Mouse (Mus musculus) right cerebral cortex, postnatal 10 days (tissue): ENCODE measurements around the gene Rad23a.

Experiments
- DNase-seq, 2 experiments: peaks; one replicate each; pipeline ENCODE4 v3.0.0; 2021; ENCODE audit warnings: low spot score in 2 of 2

Gene Rad23a

DNA sequence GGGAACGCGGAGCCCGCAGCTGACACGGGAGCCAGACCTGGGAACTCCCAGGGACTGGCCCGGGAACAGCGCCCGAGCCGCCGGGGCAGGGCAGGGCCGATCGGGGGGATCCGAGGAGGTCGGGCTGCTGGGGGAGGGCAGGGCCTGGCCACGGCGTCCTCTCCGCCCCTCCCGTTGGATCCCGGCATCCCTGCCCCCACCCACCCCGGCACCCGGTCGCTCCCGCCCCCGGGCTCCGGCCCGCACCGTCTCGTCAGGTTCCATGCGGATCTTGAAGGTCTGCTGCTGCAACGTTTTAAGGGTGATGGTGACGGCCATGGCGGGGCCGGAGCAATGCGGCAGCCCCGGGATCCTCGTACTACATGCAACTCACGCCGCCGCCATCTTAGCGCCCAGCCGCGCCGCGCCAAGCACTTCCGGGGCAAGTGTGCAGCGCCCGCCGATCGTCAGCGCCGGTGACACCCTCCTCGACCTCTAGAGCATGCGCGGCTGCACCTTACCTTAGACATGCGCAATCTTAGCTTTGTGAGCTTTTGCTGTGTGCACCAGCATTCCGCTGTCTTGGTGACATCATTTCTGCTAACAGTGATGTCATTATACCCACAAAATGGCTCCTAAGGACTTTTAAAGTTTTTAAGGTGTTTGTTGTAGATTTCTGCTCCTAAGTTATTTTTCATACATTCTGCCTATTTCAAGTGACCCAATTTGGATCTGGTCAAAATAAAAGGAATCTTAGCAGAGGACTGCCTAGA lies at the start of gene Rad23a:
TSS of gene Rad23a (minus strand) at position 418 of the 752 bp plus-strand sequence.
- DNase-seq = peak; percentile 96 to 97

DNA sequence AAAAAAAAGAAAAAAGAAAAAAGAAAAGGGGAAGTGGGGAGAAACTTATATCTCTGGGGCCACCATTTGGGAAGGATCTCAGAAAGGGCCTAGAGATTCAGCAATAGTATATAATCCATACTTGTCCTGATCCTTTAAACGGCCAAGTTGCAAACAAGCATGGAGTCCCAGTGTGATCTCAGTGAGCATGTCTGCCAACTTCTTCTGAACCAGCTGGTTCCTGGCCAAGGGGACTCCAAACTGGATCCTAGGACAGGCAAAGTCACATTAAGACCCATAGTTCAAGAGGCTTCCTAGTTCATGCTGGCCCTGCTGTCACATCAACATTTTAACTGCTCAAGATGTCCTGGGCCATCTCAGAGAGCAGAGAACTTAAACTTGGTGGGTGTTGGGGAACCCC lies 48.7 kb upstream of the Rad23a start:
- DNase-seq = no peak

DNA sequence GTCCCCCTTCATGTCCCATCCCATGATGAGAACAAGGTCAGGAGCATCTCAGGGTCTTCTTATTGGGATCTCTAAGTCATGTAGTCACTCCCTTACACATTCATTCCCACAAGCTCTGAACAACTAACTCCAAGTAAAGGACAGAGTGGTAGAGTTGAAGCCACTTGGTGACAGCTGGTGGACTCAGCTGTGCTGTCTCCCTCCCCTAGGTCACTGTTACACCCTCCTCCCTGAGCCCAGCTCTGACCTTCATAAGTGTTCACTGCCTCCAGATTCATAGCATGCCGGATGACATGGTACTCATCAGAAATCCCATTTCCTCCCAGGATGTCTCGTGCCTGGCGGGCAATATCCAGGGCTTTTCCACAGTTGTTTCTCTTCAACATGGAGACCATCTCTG lies 47.8 kb upstream of the Rad23a start:
- DNase-seq = no peak

DNA sequence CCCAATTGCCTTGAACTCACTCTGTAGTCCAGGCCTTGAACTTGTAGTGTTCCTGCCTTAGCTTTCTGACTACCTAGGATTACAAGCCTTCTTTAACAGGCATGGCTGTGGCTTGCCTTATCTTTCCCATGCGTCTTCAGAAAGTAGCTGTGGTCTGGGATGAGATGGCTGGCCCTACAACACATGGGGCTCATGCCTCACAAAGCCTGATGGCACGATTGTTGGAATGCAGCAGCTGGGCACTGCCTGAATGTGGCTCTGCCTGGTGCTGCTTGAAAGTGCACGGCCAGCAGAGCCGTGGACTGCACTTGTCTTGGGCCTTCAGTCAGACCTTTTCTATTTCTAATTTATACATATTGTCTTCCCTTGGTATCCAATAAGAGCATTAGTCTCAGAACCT lies 44.3 kb upstream of the Rad23a start:
- DNase-seq = no peak

DNA sequence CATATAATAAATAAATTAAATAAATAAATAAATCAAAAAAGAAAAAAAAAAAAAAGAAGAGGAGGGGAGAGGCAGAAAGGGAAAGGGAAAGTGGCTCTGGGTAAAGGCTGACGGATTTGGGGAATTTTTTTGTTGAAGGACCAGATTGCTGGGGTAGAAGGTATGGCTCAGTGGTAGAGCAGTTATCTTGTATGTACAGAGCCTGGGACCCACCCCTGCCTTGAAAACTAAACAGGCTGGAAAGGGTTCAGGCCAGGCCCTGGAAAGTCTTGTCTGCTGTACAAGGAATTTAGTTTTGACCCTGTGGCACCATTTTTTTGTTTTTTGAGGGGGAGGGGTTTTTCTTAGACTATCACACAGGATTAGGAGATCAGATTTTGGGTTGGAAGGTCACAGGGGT lies 38.5 kb upstream of the Rad23a start:
- no peak for DNase-seq

DNA sequence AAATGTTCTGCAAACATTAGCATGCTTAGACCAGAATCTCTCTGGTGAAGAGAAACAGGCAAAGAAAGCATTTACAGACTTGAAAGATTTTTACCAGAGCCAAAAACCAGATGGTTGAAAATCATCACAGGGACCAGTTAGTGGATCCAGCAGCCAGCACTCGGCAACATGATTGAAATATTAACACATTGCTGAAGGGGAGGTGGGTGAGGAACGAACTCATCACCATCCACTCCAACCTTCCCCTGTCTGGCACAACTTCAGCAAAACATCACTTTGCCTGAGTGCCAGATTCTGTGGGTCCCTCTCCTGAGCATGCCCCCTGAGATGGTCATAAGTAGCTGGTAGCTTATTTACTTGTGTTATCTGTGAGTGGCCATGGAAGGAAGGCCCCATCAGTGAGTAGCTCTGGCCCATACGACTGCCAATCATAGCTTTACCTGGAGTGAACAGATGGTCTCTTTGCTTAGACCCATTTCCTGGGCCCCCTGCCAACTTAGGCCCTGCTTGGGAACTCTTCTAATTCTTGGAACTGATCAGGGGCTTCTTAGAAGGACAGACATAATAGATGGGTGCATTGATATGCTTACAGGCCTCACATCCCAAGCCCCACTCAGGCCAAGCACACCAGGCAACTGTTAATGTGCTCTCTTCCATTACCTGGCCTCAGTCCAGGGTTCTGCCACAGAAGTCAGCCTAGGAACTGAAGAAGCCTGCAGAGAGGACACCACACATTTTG lies 37.0 kb upstream of the Rad23a start:
- DNase-seq = no peak

DNA sequence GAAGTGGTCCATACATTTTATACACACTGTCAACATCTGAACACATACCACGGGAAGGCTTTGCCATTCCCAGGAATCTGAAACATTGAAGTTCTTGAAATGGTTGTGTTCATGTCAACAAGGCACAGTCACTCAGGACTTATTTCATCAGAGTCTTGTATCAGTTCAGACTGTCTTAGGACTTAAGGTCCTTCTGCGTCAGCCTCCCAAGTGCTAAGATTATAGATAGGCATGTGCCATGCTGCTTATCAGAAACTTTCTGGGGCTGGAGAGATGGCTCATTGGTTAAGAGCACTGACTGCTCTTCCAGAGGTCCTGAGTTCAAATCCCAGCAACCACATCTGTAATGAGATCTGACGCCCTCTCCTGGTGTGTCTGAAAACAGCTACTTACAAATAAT lies 33.9 kb upstream of the Rad23a start:
- no peak for DNase-seq

DNA sequence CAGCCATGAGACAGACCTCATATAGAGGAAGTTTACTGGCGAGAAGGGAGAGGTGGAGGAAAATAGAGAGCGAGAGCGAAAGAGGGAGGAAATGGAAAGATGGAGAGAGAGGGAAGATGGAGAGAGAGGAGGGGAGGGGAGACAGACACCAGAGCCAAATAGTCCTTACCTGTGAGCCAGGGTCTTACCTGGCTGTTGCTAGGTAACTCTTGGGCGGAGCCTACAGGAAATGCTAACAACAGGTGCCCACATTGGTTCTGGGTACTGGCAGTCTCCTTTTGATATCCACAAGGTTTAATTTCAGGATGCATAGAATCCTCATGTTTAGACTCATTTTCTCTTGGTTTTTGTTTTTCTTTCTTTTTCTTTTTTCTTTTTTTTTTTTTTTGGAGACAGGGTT lies 32.6 kb upstream of the Rad23a start:
- no peak for DNase-seq

DNA sequence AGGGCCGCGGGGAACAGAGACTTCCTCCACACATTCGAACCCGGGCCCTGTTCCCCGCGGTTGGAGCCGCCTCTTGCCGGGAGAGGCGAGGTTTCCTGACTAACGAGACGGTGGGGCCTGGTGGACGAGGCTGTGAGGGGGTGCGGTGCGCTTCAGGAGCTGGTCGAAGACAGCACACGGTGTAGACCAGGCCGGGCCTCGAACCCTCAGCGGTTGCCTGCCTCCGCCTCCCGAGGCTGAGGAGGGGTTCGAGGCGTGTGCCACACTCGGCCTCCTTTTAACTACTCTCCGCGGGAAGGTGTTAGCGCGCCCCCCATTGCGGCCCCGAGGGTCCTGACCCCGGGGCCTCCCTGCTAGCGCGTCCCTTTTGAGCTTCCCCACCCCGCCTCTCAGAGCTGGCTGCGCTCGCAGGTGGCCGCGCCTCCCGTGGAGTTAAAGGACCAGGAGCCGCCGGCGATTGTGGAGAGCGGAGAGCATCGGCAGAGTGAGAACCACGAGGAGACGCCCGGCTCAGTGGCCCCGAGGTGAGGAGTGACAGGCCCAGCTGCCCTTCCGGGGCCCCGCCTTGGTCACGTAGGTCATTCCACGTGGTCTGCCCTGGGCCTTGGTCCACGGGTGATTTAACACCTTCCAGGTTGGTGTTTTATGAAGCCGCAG lies 32.0 kb upstream of the Rad23a start:
- DNase-seq = peak in 1 of 2 experiments; percentile 44

DNA sequence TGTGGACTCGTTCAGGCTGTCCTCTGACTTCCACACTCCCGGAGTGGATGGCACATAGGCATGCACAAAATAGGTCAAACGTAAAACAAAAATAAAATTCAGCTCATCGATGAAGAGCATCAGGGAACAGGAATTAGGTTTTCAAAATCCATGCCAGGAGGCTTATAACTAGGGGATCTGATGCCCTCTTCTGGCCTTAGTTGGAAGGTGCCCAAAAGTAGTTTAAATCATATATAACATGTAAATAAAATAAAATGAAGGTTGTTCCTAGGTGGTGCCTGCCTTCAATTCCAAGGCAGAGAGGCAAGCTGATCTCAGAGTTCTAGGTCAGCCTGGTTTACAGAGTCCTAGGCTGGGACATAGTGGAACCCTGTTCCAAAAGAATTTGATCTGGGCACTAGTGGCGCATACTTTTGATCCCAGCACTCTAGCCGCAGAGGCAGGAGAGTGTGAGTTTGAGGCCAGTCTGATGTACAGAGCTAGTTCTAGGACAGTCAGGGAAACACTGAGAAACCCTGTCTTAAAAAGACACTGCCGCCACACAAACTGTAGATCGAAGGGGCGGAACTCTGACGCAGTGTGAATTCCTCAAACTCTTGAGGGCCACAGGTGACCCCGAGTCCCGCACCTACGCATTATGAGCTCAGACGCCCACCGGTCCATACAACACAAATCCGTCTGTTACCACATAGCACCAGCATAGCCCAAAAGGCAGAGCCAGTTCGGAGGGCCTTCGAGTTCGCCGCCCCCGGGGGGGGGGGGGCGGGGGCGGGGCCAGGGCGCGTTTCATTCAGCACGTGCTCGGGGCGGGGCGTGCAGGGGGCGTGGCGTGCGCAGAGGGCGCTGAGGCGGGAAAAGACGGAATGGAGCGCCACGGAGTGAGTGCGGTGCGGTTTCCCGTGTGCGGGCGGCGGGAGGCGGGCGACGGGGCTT lies 31.2 kb upstream of the Rad23a start, which contains the start of gene Syce2:
TSS of gene Syce2 (plus strand) at position 736 of the 933 bp plus-strand sequence.
- peak; percentile 76 to 84 for DNase-seq

DNA sequence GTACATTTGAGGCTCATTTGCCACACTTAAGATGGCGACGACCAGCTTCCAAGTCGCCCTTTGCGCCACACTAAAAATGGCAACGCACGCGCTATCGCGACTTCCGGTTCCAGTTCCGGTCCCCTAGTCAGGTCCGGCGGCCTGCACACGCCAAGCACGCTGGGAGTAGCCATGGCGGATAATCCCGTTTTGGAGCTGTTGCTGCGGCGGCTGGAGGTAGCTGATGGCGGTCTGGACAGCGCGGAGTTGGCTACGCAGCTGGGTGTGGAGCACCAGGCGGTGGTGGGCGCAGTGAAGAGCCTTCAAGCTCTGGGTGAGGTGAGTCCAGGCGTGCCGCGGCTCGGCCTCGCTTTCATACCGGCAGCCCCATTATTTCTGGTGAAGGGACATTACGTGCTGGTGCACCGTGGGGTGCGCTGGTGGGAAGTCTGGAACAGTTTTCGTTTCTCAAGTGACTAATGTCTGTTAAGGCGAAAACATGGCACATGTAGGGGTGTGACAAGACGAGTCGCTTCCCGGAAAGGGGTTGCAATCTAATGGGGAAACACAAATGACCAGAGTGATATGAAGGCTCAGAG lies 16.5 kb upstream of the Rad23a start, which contains the start of gene Farsa:
TSS of gene Farsa (plus strand) at position 126 of the 578 bp plus-strand sequence.
- peak; percentile 96 to 97 for DNase-seq

DNA sequence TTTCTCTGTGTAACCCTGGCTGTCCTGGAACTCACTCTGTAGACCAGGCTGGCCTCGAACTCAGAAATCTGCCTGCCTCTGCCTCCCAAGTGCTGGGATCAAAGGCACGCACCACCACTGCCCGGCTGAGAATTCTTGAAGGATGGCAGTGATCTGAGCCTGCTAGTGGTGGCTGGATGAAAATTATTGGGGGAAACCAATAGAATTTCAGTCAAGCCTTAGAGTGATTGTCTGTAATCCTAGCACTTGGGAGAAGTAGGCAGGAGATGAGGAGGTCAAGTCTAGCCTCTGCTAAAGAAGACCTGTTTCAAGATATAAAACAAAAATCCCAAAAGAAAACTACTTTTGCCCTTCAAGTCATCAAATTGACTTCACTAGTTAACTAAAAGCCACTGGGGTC lies 16.0 kb upstream of the Rad23a start:
- no peak for DNase-seq

DNA sequence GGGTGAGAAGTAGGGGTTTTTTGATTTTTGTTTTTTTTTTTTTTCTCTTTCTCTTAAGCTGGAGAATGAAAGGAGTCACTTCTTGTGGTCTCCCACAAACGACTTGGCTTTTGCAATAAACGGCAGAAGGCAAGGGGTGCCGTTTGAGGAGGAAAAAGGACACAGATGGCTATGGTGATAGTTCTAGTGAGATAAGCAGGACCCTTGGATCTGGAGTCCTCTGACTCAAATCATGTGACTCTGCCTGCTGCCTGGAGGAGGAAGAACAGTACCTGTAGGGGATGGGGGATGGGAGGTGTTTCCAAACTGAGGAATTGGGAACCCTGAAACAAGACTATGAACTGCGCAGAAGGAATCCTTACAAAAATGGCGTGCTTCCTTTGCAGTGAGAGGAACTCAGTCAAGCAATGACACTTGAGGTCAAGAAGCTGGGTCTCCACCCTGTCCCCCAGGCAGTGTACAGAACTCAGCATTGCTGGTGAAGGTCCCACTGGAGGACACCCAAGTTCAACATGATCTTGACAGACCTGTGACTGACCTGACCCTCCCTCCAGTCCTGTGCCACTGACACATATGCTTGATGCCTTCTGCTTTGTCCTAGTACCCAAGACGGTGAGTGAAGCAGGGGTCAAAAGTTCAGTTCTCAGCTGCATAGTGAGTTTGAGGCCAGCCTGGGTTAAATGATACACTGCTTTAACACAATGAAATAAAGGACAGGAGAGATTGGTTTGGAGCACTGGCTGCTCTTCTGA lies 7.4 kb upstream of the Rad23a start:
- no peak for DNase-seq

DNA sequence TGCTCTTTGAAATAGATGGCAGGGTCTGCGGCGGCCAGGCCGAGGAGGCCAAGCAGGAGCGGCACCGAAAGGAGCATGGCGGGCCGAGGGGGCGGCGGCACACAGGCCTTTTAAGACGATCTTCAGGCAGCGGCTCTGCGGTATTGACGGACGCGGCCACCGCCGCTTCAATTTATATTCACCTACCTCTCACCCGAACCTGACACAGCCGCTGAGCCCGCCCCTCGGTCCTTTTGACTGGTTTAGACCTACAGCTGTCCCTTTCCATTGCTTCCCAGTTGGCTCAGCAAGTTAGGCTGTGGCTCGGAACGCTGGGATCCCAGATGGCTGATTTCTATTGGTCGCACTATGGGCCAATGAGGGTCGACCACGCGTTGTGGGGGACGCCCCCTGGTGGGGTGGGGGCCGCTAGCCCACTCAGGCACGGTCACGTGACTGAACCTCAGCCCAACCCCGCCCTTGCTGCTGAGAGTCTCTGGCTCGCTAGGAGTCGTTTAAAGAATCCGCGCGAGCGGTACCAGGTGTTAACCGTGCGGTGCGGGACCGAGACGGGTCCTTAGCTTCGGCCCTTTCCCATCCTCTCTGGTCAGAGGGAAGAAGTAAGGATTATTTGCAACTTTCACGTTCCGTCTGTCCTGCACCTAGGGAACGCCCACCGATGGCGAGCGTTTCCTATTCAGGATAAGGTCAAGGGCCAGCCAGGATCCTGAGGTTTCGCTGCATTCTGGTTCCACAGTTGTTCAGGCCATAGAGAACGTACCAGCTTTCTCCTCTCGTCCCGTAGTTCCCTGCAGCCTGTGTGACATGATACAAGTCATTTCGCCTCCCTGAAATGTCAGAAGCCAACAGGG lies 6.5 kb upstream of the Rad23a start, which contains the start of gene Calr:
TSS of gene Calr (minus strand) at position 213 of the 851 bp plus-strand sequence.
- DNase-seq = peak; percentile 100

DNA sequence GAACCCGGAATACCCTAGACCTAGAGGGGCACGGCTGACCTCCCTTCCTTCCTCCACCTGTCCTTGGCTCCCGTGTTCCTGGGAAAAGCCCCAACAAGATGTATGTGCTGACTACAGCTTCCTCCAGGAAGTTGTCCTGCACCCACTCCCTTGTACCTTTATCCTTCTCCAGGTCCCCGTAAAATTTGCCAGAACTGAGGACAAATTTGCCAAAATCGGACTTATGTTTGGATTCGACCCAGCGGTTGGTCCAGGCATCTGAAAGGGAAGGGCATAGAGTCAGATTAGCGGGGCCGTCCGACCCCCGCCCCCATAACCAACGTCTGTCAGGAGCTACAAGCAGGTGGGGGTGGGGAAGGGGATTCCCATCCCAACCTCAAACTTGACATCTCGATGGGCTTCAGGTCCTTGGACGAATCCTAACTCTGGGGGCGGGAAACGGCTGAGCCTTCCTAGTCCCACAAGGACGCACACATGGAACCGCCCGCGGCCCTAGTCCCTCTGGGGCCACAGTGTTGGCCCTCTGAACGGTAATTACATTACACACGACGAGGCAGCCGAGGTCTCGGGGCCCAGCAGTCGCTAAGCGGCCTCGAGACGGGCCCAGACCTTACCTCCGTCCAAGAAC lies 5.7 kb upstream of the Rad23a start:
- peak in 1 of 2 experiments; percentile 49 for DNase-seq

DNA sequence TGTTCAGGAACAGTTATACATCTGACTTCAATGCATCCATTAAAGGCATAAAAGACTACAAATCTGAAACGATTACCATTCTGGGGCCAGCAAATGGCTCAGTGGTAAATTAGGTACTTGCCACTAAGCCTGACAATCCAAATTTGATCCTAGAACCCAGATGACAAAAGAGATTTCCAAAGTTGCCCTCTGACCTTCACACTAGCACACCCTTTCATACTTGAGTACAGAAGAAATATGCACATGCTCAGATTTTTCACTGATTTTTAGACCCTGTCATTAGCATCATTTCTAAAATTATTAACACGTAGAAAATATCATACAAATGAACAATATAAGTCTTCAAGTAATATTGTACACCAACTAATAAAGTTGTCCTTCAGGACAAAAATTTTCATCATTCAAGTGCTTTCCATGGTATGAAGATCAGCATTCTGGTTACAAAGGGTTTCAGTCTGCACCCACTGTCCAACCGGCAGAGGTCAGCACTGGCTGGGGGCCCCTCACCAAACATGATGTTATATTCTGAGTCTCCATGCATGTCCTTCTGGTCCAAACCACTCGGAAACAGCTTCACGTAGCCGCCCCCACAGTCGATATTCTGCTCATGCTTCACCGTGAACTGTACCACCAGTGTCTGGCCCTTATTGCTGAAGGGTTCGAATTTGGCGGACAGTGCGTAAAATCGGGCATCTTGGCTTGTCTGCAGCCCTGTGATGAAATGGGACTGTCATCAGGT lies 5.1 kb upstream of the Rad23a start:
- peak; percentile 64 to 73 for DNase-seq

DNA sequence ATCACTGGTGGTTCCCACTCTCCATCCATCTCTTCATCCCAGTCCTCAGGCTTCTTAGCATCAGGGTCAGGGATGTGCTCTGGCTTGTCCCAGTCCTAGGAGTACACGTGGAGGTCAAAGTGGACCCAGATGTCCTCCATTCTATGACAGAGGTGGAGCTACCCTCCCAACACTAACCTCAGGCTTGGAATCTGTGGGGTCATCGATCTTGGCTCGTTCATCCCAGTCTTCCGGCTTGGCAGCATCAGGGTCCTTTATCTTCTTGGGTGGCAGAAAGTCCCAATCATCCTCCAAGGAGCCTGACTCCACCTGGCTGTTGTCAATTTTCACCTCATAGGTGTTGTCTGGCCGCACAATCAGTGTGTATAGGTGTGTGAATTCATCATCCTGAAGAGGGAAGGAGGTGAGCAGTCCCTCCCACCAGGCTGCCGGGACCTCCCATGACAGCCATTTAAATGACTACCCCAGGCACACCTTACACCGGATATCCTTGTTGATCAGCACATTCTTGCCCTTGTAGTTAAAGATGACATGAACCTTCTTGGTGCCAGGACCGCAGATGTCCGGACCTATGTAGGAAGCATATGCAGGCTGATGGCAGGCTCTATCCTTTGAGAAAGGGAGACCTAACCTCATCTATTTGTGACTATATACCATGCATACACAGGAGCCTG lies 4.1 kb upstream of the Rad23a start:
- no peak for DNase-seq
